Mouse (Mus musculus): Measurements from ENCODE around the gene Sgcd. TPM values are rescaled to one million over a fixed set of nuclear protein-coding genes. Genes with fewer than 3 reads are reported as not detected.

Sgcd gene
- polyA plus RNA-seq, 1 experiment from 2014 or later = 6.7 TPM

DNA sequence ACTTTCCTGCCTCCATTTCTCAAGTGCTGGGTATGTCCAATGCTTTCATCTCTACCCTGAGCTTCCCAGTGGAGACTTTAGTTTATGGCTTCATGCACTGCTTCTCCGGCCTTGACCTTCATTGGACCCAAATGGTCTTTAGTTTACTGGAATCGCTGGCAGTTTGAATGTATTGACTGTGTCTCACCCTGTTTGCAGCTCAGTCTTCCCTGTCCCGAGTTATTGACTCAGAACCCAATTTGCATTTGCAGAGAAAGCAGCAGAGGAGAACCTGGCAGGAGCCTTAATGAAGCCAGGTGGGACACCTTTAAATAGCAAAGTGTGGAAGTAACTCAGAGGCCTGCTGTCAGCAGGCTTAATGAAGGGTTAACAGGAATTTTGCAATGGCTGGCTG is 1140.9 kb downstream of the Sgcd start:
- WGBS = 56% methylated on average over 3 of the region's 3 CpGs

DNA sequence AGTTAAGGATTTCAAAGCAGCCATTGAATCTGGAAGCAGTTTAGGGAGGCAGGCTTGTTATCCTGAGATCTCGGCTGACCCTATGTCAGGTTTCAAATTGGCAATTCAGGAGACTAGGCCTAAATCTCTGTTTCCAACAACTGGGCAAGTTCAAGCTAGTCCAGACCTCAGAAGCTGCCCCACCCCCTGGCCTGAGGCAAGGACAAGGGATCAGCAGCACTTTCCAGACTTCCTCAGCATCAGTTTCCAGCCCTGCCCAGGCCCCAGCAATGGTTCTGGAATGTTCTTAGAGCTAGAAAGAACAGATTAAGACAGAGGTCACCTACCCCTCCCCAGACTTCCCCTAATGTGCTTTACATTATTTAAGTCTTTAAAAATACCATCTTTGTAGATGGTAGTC is 1142.1 kb downstream of the Sgcd start:
- Histone ChIP-seq H3K4me2 (ENCODE audit: low read depth, low read length) (no peak overlapping the region), H3K9ac (ENCODE audit: low read length) (no peak overlapping the region), H3K27me3 (ENCODE audit: control insufficient read depth, insufficient read depth, low read length) (no peaks in the 10 kb centered on the region), H3K4me3 (ENCODE audit: low read length) (no peak overlapping the region), H3K27ac (ENCODE audit: low read length) (no peak overlapping the region), H3K4me1 (ENCODE audit: control insufficient read depth, insufficient read depth, low read length) (0 out of 2 replicates have a peak, but pooled peaks cover 5% of the 10 kb centered on the region), H3K9me3 (replicated peaks; ENCODE audit: control insufficient read depth, low read length) (no peaks in the 10 kb centered on the region), H3K36me3 (ENCODE audit: control insufficient read depth, insufficient read depth) (no peaks in the 10 kb centered on the region)
- no peak for ATAC-seq (replicated peaks; ENCODE audit: extremely low read depth, insufficient read depth, low FRiP score)
- WGBS = 72% methylated on average over 1 of the region's 1 CpGs

More for the DNA sequence above, 1140.9 kb downstream of the Sgcd start:
- Histone ChIP-seq H3K4me3 (ENCODE audit: low read length) (no peak overlapping the region), H3K36me3 (ENCODE audit: control insufficient read depth, insufficient read depth) (no peaks in the 10 kb centered on the region), H3K9ac (ENCODE audit: low read length) (no peak overlapping the region), H3K4me1 (ENCODE audit: control insufficient read depth, insufficient read depth, low read length) (no peaks in the 10 kb centered on the region), H3K27ac (ENCODE audit: low read length) (no peak overlapping the region), H3K9me3 (replicated peaks; ENCODE audit: control insufficient read depth, low read length) (no peaks in the 10 kb centered on the region), H3K27me3 (ENCODE audit: control insufficient read depth, insufficient read depth, low read length) (no peaks in the 10 kb centered on the region), H3K4me2 (ENCODE audit: low read depth, low read length) (no peak overlapping the region)
- ATAC-seq (replicated peaks; ENCODE audit: extremely low read depth, insufficient read depth, low FRiP score) = no peak
